Mouse (Mus musculus): ENCODE data around the gene Ptpn23.

GRCm38 (mm10) chr9:110436041-110436440, 28.0 kb upstream of the Ptpn23 start:
- TF ChIP-seq CTCF (IDR thresholded peaks at IDR 0.05; ENCODE audit: low read depth, low read length) (no peak), POLR2A (IDR thresholded peaks at IDR 0.05; ENCODE audit: insufficient read depth, low read length) (no peak), EP300 (IDR thresholded peaks at IDR 0.05; ENCODE audit: insufficient read depth, low read depth, low read length) (no peak)
